Mouse (Mus musculus) kidney, adult 9 months (tissue): Measurements from ENCODE around the gene Trmo.

ENCODE experiments used
- DNase-seq: peaks from one replicate; pipeline ENCODE4 v3.0.0; 2022

Gene Trmo

DNA sequence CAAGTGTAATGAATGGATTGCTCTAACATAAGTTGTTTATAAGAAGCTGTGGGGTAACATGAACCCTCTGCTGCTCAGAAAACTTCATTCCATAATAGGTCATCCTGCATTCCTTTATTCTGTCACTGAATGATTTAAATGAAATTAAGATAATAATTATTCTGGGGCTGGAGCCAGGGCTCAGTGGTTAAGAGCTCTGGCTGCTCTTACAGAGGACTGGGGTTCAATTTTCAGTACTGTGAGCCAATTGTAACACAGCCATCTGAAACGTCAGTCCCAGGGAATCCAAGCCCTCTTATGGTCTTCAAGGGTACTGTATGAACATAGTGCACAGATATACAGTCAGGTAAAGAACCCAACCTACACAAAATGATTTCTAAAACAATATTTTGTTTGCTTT is 53.4 kb downstream of the Trmo start:
- DNase-seq, result no peak

DNA sequence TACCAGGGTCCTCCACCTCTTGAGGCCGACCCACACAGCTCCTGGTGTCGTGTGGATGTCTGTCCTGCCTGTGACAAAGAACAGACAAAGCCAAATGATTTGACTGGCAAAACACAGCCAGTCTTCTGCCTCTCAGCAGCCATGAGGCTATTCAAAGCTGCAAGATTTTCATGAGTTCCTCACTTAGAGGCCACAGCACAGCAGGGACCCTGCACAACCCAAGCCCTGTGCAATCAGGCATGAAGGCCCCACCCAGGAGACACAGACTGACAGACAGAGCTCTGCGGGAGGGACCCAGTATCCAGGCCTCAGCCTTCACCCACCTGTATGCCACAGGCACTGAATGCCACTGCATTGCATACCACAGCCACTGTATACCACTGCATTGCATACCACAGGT is 60.3 kb downstream of the Trmo start:
- no peak for DNase-seq
